Mouse (Mus musculus): ENCODE measurements around the gene Cacna1c. TPM values are rescaled to one million over a fixed set of nuclear protein-coding genes. Genes with fewer than 3 reads are reported as not detected.

Cacna1c gene
- polyA plus RNA-seq, 1 experiment, result not detected

GRCm38 (mm10) chr6:119064961-119065360 is 131.3 kb downstream of the Cacna1c start:
- Histone ChIP-seq H3K79me2 (ENCODE audit: control insufficient read depth, insufficient read depth) (no peaks in the 10 kb centered on the region), H3K36me3 (ENCODE audit: control insufficient read depth, insufficient read depth) (no peaks in the 10 kb centered on the region), H3ac (ENCODE audit: control insufficient read depth, insufficient read length) (no peak overlapping the region), H3K27me3 (ENCODE audit: control insufficient read depth, insufficient read depth, insufficient read length) (no peaks in the 10 kb centered on the region), H3K4me2 (ENCODE audit: low read depth) (no peak overlapping the region), H3K4me3 (no peak overlapping the region)
- no peak for TF ChIP-seq USF1 (IDR thresholded peaks at IDR 0.05; ENCODE audit: low read depth)
- TF ChIP-seq SRF (IDR thresholded peaks at IDR 0.05; ENCODE audit: control insufficient read depth, insufficient read length, low read depth), result no peak
- TF ChIP-seq MYOD1 (IDR thresholded peaks at IDR 0.05; ENCODE audit: control insufficient read depth in 1 of 3, insufficient read length in 2 of 3, low read depth in 2 of 3), result no peak
- no peak for TF ChIP-seq E2F4 (IDR thresholded peaks at IDR 0.05; ENCODE audit: insufficient read depth)
- no peak for TF ChIP-seq POLR2A (IDR thresholded peaks at IDR 0.05; ENCODE audit: insufficient read length, low read depth)
- TF ChIP-seq TCF12 (IDR thresholded peaks at IDR 0.05; ENCODE audit: insufficient read depth, poor library complexity, severe bottlenecking), result no peak
- no peak for TF ChIP-seq MYOG (IDR thresholded peaks at IDR 0.05; ENCODE audit: control insufficient read depth in 1 of 3, insufficient read depth in 1 of 3, insufficient read length in 2 of 3, low read depth in 2 of 3)
- TF ChIP-seq POLR2AphosphoS2 (IDR thresholded peaks at IDR 0.05; ENCODE audit: insufficient read length, low read depth), result no peak
- no peak for TF ChIP-seq REST (IDR thresholded peaks at IDR 0.05; ENCODE audit: insufficient read depth, insufficient read length)
- no peak for TF ChIP-seq TCF3 (IDR thresholded peaks at IDR 0.05; ENCODE audit: insufficient read length, low read depth)

GRCm38 (mm10) chr6:119064430-119064829 is 131.8 kb downstream of the Cacna1c start:
- no peak overlapping the region for H3K4me2 ChIP-seq (ENCODE audit: low read depth)
- no peak overlapping the region for H3ac ChIP-seq (ENCODE audit: control insufficient read depth, insufficient read length)
- TF ChIP-seq USF1 (IDR thresholded peaks at IDR 0.05; ENCODE audit: low read depth), result no peak
- no peak for TF ChIP-seq CEBPB (IDR thresholded peaks at IDR 0.05; ENCODE audit: insufficient read depth, poor library complexity, severe bottlenecking)
- TF ChIP-seq MYOD1 (IDR thresholded peaks at IDR 0.05; ENCODE audit: control insufficient read depth in 1 of 3, insufficient read length in 2 of 3, low read depth in 2 of 3), result no peak
- TF ChIP-seq TCF12 (IDR thresholded peaks at IDR 0.05; ENCODE audit: insufficient read depth, poor library complexity, severe bottlenecking), result no peak
- no peak for TF ChIP-seq TCF3 (IDR thresholded peaks at IDR 0.05; ENCODE audit: insufficient read length, low read depth)
- TF ChIP-seq E2F4 (IDR thresholded peaks at IDR 0.05; ENCODE audit: insufficient read depth), result no peak
- TF ChIP-seq SRF (IDR thresholded peaks at IDR 0.05; ENCODE audit: control insufficient read depth, insufficient read length, low read depth), result no peak
- no peak for TF ChIP-seq MAX (IDR thresholded peaks at IDR 0.05; ENCODE audit: low read depth)

GRCm38 (mm10) chr6:119062695-119063094 is 133.5 kb downstream of the Cacna1c start:
- no peak overlapping the region for H3ac ChIP-seq (ENCODE audit: control insufficient read depth, insufficient read length)

More at GRCm38 (mm10) chr6:119064430-119064829, 131.8 kb downstream of the Cacna1c start:
- no peaks in the 10 kb centered on the region for H3K36me3 ChIP-seq (ENCODE audit: control insufficient read depth, insufficient read depth)
- no peak overlapping the region for H3K4me3 ChIP-seq
- no peaks in the 10 kb centered on the region for H3K79me2 ChIP-seq (ENCODE audit: control insufficient read depth, insufficient read depth)
- H3K27me3 ChIP-seq (ENCODE audit: control insufficient read depth, insufficient read depth, insufficient read length), result no peaks in the 10 kb centered on the region

GRCm38 (mm10) chr6:119058896-119059295 is 137.3 kb downstream of the Cacna1c start:
- no peak overlapping the region for H3K4me3 ChIP-seq
- no peak overlapping the region for H3ac ChIP-seq (ENCODE audit: control insufficient read depth, insufficient read length)
- H3K4me2 ChIP-seq (ENCODE audit: low read depth), result no peak overlapping the region
- no peaks in the 10 kb centered on the region for H3K36me3 ChIP-seq (ENCODE audit: control insufficient read depth, insufficient read depth)
- no peaks in the 10 kb centered on the region for H3K27me3 ChIP-seq (ENCODE audit: control insufficient read depth, insufficient read depth, insufficient read length)
- TF ChIP-seq TCF3 (IDR thresholded peaks at IDR 0.05; ENCODE audit: insufficient read length, low read depth) (no peak), CEBPB (IDR thresholded peaks at IDR 0.05; ENCODE audit: insufficient read depth, poor library complexity, severe bottlenecking) (no peak)
- H3K79me2 ChIP-seq (ENCODE audit: control insufficient read depth, insufficient read depth), result no peaks in the 10 kb centered on the region

More at GRCm38 (mm10) chr6:119062695-119063094, 133.5 kb downstream of the Cacna1c start:
- H3K4me3 ChIP-seq, result no peak overlapping the region
- H3K27me3 ChIP-seq (ENCODE audit: control insufficient read depth, insufficient read depth, insufficient read length), result no peaks in the 10 kb centered on the region
- H3K36me3 ChIP-seq (ENCODE audit: control insufficient read depth, insufficient read depth), result no peaks in the 10 kb centered on the region
- TF ChIP-seq MAX (IDR thresholded peaks at IDR 0.05; ENCODE audit: low read depth), result no peak
- no peak for TF ChIP-seq POLR2AphosphoS2 (IDR thresholded peaks at IDR 0.05; ENCODE audit: insufficient read length, low read depth)
- no peak for TF ChIP-seq USF1 (IDR thresholded peaks at IDR 0.05; ENCODE audit: low read depth)
- TF ChIP-seq E2F4 (IDR thresholded peaks at IDR 0.05; ENCODE audit: insufficient read depth), result no peak
- TF ChIP-seq MYOG (IDR thresholded peaks at IDR 0.05; ENCODE audit: control insufficient read depth in 1 of 3, insufficient read depth in 1 of 3, insufficient read length in 2 of 3, low read depth in 2 of 3), result no peak
- TF ChIP-seq TCF3 (IDR thresholded peaks at IDR 0.05; ENCODE audit: insufficient read length, low read depth), result no peak
- no peak for TF ChIP-seq POLR2A (IDR thresholded peaks at IDR 0.05; ENCODE audit: insufficient read length, low read depth)
- no peak for TF ChIP-seq TCF12 (IDR thresholded peaks at IDR 0.05; ENCODE audit: insufficient read depth, poor library complexity, severe bottlenecking)
- no peak for TF ChIP-seq SRF (IDR thresholded peaks at IDR 0.05; ENCODE audit: control insufficient read depth, insufficient read length, low read depth)
- TF ChIP-seq CEBPB (IDR thresholded peaks at IDR 0.05; ENCODE audit: insufficient read depth, poor library complexity, severe bottlenecking), result no peak
- no peak for TF ChIP-seq REST (IDR thresholded peaks at IDR 0.05; ENCODE audit: insufficient read depth, insufficient read length)
- TF ChIP-seq MYOD1 (IDR thresholded peaks at IDR 0.05; ENCODE audit: control insufficient read depth in 1 of 3, insufficient read length in 2 of 3, low read depth in 2 of 3), result no peak
- no peak overlapping the region for H3K4me2 ChIP-seq (ENCODE audit: low read depth)
- H3K79me2 ChIP-seq (ENCODE audit: control insufficient read depth, insufficient read depth), result no peaks in the 10 kb centered on the region

- Histone ChIP-seq H3ac (ENCODE audit: control insufficient read depth, insufficient read length) (no peak overlapping the region), H3K27me3 (ENCODE audit: control insufficient read depth, insufficient read depth, insufficient read length) (no peaks in the 10 kb centered on the region), H3K4me2 (ENCODE audit: low read depth) (no peak overlapping the region), H3K79me2 (ENCODE audit: control insufficient read depth, insufficient read depth) (no peaks in the 10 kb centered on the region), H3K36me3 (ENCODE audit: control insufficient read depth, insufficient read depth) (no peaks in the 10 kb centered on the region), H3K4me3 (no peak overlapping the region)
- TF ChIP-seq MAX (IDR thresholded peaks at IDR 0.05; ENCODE audit: low read depth), result no peak
- no peak for TF ChIP-seq CEBPB (IDR thresholded peaks at IDR 0.05; ENCODE audit: insufficient read depth, poor library complexity, severe bottlenecking)
- no peak for TF ChIP-seq USF1 (IDR thresholded peaks at IDR 0.05; ENCODE audit: low read depth)
- no peak for TF ChIP-seq POLR2AphosphoS2 (IDR thresholded peaks at IDR 0.05; ENCODE audit: insufficient read length, low read depth)
- TF ChIP-seq MYOG (IDR thresholded peaks at IDR 0.05; ENCODE audit: control insufficient read depth in 1 of 3, insufficient read depth in 1 of 3, insufficient read length in 2 of 3, low read depth in 2 of 3), result no peak
- TF ChIP-seq TCF3 (IDR thresholded peaks at IDR 0.05; ENCODE audit: insufficient read length, low read depth), result no peak
- no peak for TF ChIP-seq MYOD1 (IDR thresholded peaks at IDR 0.05; ENCODE audit: control insufficient read depth in 1 of 3, insufficient read length in 2 of 3, low read depth in 2 of 3)
- no peak for TF ChIP-seq REST (IDR thresholded peaks at IDR 0.05; ENCODE audit: insufficient read depth, insufficient read length)
- TF ChIP-seq E2F4 (IDR thresholded peaks at IDR 0.05; ENCODE audit: insufficient read depth), result no peak
- TF ChIP-seq TCF12 (IDR thresholded peaks at IDR 0.05; ENCODE audit: insufficient read depth, poor library complexity, severe bottlenecking), result no peak
- TF ChIP-seq POLR2A (IDR thresholded peaks at IDR 0.05; ENCODE audit: insufficient read length, low read depth), result no peak
- no peak for TF ChIP-seq SRF (IDR thresholded peaks at IDR 0.05; ENCODE audit: control insufficient read depth, insufficient read length, low read depth)
Observed at GRCm38 (mm10) chr6:119058461-119058860, 137.8 kb downstream of the Cacna1c start.

Data from myocyte (in vitro differentiated cells).